Mouse (Mus musculus) forebrain, embryonic 12.5 days (tissue): ENCODE measurements around the gene Fanci. TPM values are rescaled to one million over a fixed set of nuclear protein-coding genes. Genes with fewer than 3 reads are reported as not detected.

Experiments used
- ATAC-seq: fragments of 200-750 bp; cut with Nextera tagmentation; 2 replicates; pipeline ENCODE4 v1.8.0; 2017; ENCODE audit warnings: moderate TSS enrichment; ENCODE audit not compliant: low FRiP score
- H3K27ac ChIP-seq: fragments of 300-500 bp; sonication (generic); 2 replicates; pipeline ENCODE4 v1.5.1; 2016; ENCODE audit warnings: mild to moderate bottlenecking
- H3K27me3 ChIP-seq: fragments of 300-500 bp; sonication (generic); 2 replicates; pipeline ENCODE4 v1.6.1; 2016; ENCODE audit warnings: mild to moderate bottlenecking
- H3K36me3 ChIP-seq: fragments of 300-500 bp; sonication (generic); replicated peaks from 2 replicates; pipeline ENCODE4 v1.6.1; 2016; ENCODE audit warnings: mild to moderate bottlenecking
- H3K4me1 ChIP-seq: fragments of 300-500 bp; sonication (generic); 2 replicates; pipeline ENCODE4 v1.6.1; 2016
- H3K4me2 ChIP-seq: fragments of 300-500 bp; sonication (generic); 2 replicates; pipeline ENCODE4 v1.6.1; 2016; ENCODE audit warnings: mild to moderate bottlenecking, moderate library complexity
- H3K4me3 ChIP-seq: fragments of 300-500 bp; sonication (generic); replicated peaks from 2 replicates; pipeline ENCODE4 v1.5.1; 2016; ENCODE audit warnings: mild to moderate bottlenecking
- H3K9ac ChIP-seq: fragments of 300-500 bp; sonication (generic); 2 replicates; pipeline ENCODE4 v1.6.1; 2016; ENCODE audit warnings: mild to moderate bottlenecking
- H3K9me3 ChIP-seq: fragments of 300-500 bp; sonication (generic); 2 replicates; pipeline ENCODE4 v1.6.1; 2016
- WGBS: fragments of 180-500 bp; shearing (Covaris S2); methylation state at CpG from one replicate; pipeline ENCODE4 v1.1.7; 2016; 5-methylcytosine and 5-hydroxymethylcytosine counted together
- polyA plus RNA-seq: library from polyadenylated mRNA; unstranded; fragments of >200 nt; fragmentation: Nextera tagmentation; extraction: Ambion mirVana; gene quantifications from 2 replicates; pipeline ENCODE4 v1.2.1, GENCODE M21; 2016

Fanci gene
- polyA plus RNA-seq, 1 experiment from 2014 or later = 19.6 TPM

- H3K4me2 ChIP-seq = peak overlapping the region; percentile 94
- 2% methylated on average over 6 of the region's 6 CpGs for WGBS
Measured at GRCm38 (mm10) chr7:79498356-79498755, 106.6 kb downstream of the Fanci start.

GRCm38 (mm10) chr7:79498965-79499595 is 107.4 kb downstream of the Fanci start:
- Histone ChIP-seq H3K27me3 (peaks cover 52% of the 10 kb centered on the region; the same call in 1 of the 2 replicates), H3K4me3 (peak overlapping the region; percentile 95), H3K36me3 (peaks cover 20% of the 10 kb centered on the region), H3K27ac (peak overlapping the region; percentile 100), H3K9ac (peak overlapping the region; percentile 100), H3K9me3 (no peaks in the 10 kb centered on the region), H3K4me2 (peak overlapping the region; percentile 94), H3K4me1 (peaks cover 71% of the 10 kb centered on the region)
- under 1% methylated on average over 34 of the region's 35 CpGs for WGBS
- peak; percentile 34 for ATAC-seq

More at GRCm38 (mm10) chr7:79498356-79498755, 106.6 kb downstream of the Fanci start:
- no peaks in the 10 kb centered on the region for H3K9me3 ChIP-seq
- H3K27me3 ChIP-seq = peaks cover 50% of the 10 kb centered on the region; the same call in 1 of the 2 replicates
- H3K36me3 ChIP-seq = peaks cover 20% of the 10 kb centered on the region
- peak overlapping the region; percentile 95 for H3K4me3 ChIP-seq
- peak overlapping the region; percentile 100 for H3K9ac ChIP-seq
- H3K4me1 ChIP-seq = peaks cover 65% of the 10 kb centered on the region
- H3K27ac ChIP-seq = peak overlapping the region; percentile 100
- no peak for ATAC-seq

Other genes with a start within 250 kb of the Fanci start
- 54.4 and 59.7 TPM in 2 replicates for gene Mfge8, start 242.9 kb upstream of the Fanci start, polyA plus RNA-seq
- gene Abhd2, start 118.7 kb upstream of the Fanci start, polyA plus RNA-seq = 12.1 and 15.3 TPM in 2 replicates
- 15.0 and 19.5 TPM in 2 replicates for gene Rlbp1, start 4.9 kb upstream of the Fanci start, polyA plus RNA-seq
- 41.7 and 45.1 TPM in 2 replicates for gene Polg, start 74.4 kb downstream of the Fanci start, polyA plus RNA-seq
- 7.1 and 8.5 TPM in 2 replicates for gene Rhcg, start 225.7 kb downstream of the Fanci start, polyA plus RNA-seq